In genomic region chr6:84299936-84300335, GRCm38 (mm10) we compare ENCODE assay signal across 30 mouse cellular contexts.
"Had no signal": no experiment of that assay in that cellular context is flagged by ENCODE, and none has a peak within 500 bp of the region (broad histone marks: within the 10 kb centered on the region; RNA-seq: fewer than 3 reads in every experiment).

No protein-coding gene starts in this region.

- DNase-seq: heart, postnatal 10 days; heart, postnatal 14 days; heart, postnatal 36 days; heart, postnatal 4 days; kidney, adult 11 months; kidney, adult 18-20 months; kidney, adult 2 months; kidney, adult 8-10 months; kidney, adult 9 months; kidney, postnatal 10 days; kidney, postnatal 14 days; kidney, postnatal 25 days; kidney, postnatal 36 days; kidney, postnatal 4 days; layer of hippocampus, adult 9-11 months; layer of hippocampus, postnatal 36 days had no signal

- H3K9ac ChIP-seq: heart, embryonic 12.5 days; heart, embryonic 13.5 days; heart, embryonic 15.5 days; hindbrain, embryonic 12.5 days; hindbrain, embryonic 13.5 days; hindbrain, embryonic 14.5 days; hindbrain, embryonic 15.5 days; intestine, embryonic 15.5 days; kidney, embryonic 15.5 days had no signal

- H3K27me3 ChIP-seq: heart, embryonic 12.5 days; heart, embryonic 13.5 days; hindbrain, embryonic 12.5 days; hindbrain, embryonic 15.5 days; intestine, embryonic 15.5 days had no signal

- H3K4me1 ChIP-seq: hindbrain, embryonic 12.5 days; hindbrain, embryonic 13.5 days; hindbrain, embryonic 15.5 days; intestine, embryonic 15.5 days; kidney, embryonic 15.5 days had no signal

- H3K4me3 ChIP-seq: heart, embryonic 12.5 days; heart, embryonic 13.5 days; heart, embryonic 15.5 days; hindbrain, embryonic 10.5 days; hindbrain, embryonic 12.5 days; hindbrain, embryonic 13.5 days; hindbrain, embryonic 15.5 days; intestine, embryonic 15.5 days; kidney, embryonic 15.5 days; layer of hippocampus, adult 2 months; left cerebral cortex, adult 2 months had no signal

- H3K27ac ChIP-seq: heart, embryonic 13.5 days; heart, embryonic 15.5 days; hindbrain, embryonic 10.5 days; hindbrain, embryonic 12.5 days; hindbrain, embryonic 13.5 days; hindbrain, embryonic 14.5 days; hindbrain, embryonic 15.5 days; hindbrain, postnatal 0 days; intestine, embryonic 15.5 days; kidney, embryonic 15.5 days; kidney, postnatal 0 days; layer of hippocampus, adult 2 months; left cerebral cortex, adult 2 months had no signal

- H3K9me3 ChIP-seq: heart, embryonic 12.5 days; heart, embryonic 13.5 days; heart, embryonic 15.5 days; hindbrain, embryonic 10.5 days; hindbrain, embryonic 12.5 days; hindbrain, embryonic 13.5 days; hindbrain, embryonic 15.5 days; intestine, embryonic 15.5 days; kidney, embryonic 15.5 days had no signal

- H3K36me3 ChIP-seq: heart, embryonic 12.5 days; heart, embryonic 13.5 days; heart, embryonic 15.5 days; hindbrain, embryonic 10.5 days; hindbrain, embryonic 12.5 days; hindbrain, embryonic 13.5 days; hindbrain, embryonic 15.5 days; intestine, embryonic 15.5 days; kidney, embryonic 15.5 days had no signal
